Mouse (Mus musculus): ENCODE data around the gene Lrba.

The Lrba gene

GRCm38 (mm10) chr3:86522880-86523505, 298.5 kb downstream of the Lrba start:
- no peak for DNase-seq

- no peak for DNase-seq
Measured at GRCm38 (mm10) chr3:86531531-86532269, 307.2 kb downstream of the Lrba start.

DNA sequence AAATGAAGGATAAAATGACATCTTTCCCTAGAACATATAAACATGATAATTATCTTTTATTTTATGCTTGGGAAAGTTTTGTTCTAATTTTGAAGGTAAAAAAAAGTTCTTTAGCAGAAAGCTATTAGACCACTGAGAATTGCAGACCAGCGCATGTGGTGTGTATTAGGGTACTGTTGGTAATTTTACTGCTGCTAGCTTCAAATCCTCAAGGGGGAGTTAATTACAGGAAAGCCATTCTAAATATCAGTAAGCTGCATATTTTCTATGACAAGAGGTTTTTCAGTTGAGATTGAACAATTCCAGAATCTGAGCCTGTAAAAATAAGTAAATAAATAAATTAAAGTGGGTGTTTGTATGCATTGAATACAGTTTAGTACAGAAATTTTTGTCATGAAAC, 312.3 kb downstream of the Lrba start:
- DNase-seq = no peak

GRCm38 (mm10) chr3:86538645-86539554, 314.4 kb downstream of the Lrba start:
- no peak for DNase-seq

DNA sequence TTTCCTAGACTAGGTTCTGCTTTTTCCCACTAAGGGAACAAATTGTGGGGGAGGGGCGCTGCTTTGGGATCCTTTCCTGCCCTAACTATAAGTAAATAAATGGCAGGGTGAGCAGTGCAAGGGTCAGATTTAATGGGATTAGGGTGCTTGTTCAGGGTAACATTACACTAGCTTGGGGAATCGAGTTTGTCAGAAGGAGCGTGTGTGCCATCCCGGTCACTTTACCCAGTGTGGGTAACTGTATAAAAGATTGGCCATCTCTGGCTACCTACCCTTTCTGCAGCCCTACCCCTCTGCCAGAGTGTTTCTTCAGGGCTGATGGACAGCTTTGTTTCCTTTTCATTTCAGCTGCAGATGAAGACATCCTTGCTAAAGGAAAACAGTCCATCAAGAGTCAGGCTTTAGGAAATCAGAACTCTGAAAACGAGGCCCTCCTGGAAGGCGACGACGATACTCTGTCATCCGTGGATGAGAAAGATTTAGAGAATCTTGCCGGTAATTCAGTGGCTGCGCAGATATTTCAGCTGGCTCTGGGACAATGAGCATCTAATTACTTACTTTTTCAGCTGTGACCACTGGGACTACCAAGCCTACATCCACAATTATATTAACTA, 315.2 kb downstream of the Lrba start:
- DNase-seq = no peak

DNA sequence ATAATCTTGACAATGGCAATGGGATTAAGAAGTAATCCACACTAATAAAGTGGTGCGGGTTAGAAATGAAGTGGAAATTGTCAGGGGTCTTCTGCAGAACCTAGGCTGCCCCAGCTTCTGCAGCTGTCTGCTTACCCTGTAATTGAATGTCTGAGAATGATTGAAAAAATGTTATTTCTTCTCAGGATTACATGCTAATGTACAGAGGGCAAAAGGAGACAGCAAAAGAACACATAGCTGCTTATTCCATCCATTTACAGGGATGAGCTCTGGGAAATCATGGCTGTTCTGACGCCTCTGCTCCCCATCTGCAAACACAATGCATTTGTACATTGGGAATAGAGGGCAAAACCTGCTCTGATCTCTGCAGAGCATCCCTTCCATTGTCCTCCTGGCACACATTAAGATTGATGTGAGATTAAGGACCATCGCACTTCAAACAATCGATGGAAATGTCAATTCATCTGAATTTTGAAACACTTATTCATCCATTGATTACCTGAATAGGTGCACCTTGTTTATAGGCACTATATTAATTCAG, 316.7 kb downstream of the Lrba start:
- DNase-seq = no peak

DNA sequence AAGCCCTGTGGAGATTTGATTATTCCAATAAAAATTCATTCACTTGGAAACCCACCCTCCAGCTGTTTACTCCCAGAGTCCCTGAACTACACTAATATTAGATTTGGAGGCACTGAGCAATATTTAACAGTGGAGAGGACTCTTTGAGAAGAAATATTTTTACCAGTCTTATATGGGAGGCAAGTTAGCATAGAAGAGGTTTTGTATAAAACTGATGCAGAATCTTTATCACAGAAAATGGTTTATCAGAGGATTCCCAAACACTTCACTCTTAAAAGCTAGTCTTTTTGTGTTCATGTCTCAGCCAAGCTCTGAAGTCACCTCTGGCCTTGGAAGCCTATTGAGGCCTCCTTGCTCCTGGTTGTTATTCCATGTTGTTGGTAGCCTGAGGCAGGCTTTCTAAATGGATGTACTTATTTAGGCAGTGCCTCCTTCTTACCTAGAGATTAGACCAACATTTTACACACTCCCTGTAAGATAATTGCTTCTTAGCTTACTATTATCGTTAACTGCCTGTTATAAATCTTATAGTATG, 317.4 kb downstream of the Lrba start:
- no peak for DNase-seq

- no peak for DNase-seq
Measured at GRCm38 (mm10) chr3:86544785-86545184, 320.3 kb downstream of the Lrba start.

DNA sequence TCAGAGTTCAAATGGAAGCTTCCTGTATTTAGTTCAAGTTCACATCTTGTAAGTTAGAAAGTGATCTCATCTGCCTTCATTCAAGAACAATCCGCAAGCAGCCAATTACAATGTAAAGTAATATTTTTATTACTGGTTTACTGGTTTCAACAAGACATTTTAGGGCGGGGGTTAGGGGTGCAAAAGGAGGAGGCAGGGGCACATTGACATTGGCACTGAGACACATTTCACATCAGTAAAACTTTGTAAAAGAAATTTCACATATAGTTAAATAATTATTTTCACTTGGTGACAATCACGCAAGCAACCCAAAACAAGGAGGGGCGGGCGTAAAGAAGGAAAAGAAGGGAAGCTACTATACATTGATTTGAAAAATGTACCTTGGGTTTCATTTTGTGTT, 321.5 kb downstream of the Lrba start:
- no peak for DNase-seq

GRCm38 (mm10) chr3:86546471-86547250, 322.2 kb downstream of the Lrba start:
- peak; percentile 19 to 20 for DNase-seq

- DNase-seq = no peak
Measured at GRCm38 (mm10) chr3:86547251-86547791, 322.8 kb downstream of the Lrba start.

GRCm38 (mm10) chr3:86548091-86549015, 323.9 kb downstream of the Lrba start, which contains the start of gene Mab21l2:
Gene Mab21l2 (minus strand): TSS chr3:86548629.
- no peak for DNase-seq

GRCm38 (mm10) chr3:86550301-86551010, 326.0 kb downstream of the Lrba start:
- DNase-seq = no peak

- DNase-seq = no peak
Measured at GRCm38 (mm10) chr3:86551011-86551728, 326.7 kb downstream of the Lrba start.

DNA sequence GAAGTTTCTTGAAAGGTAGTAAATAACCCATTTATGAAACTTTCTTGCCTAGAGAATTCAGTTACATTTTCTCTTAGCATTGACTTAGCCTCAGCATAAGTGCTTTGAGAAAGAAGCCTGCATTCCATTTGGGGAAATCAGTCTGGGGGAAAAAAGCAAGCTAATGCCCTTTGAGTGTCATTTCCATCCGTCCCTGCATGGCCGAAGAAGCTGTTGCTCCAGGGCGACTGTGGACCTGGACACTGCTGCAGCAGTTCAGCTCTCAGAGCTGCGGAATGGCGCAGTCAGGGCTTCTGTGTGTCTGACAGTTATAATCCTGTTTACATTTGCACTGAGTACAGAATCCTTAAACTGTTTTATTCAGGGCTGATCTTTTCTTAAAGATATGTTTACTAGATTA, 327.7 kb downstream of the Lrba start:
- no peak for DNase-seq

- DNase-seq = no peak
Measured at GRCm38 (mm10) chr3:86558976-86559375, 334.5 kb downstream of the Lrba start.

GRCm38 (mm10) chr3:86559635-86560034, 335.2 kb downstream of the Lrba start:
- no peak for DNase-seq

- DNase-seq = no peak
Measured at GRCm38 (mm10) chr3:86560281-86561022, 336.0 kb downstream of the Lrba start.
